Mouse (Mus musculus) limb, embryonic 15.5 days (tissue): ENCODE measurements around the gene Apof. TPM values are rescaled to one million over a fixed set of nuclear protein-coding genes. Genes with fewer than 3 reads are reported as not detected.

Source experiments
- ATAC-seq: fragments of 200-750 bp; cut with Nextera tagmentation; 2 replicates; pipeline ENCODE4 v1.8.0; 2017; ENCODE audit warnings: low read depth, moderate TSS enrichment; ENCODE audit not compliant: insufficient number of reproducible peaks, low FRiP score, low TSS enrichment
- H3K27ac ChIP-seq: fragments of 300-500 bp; sonication (generic); 2 replicates; pipeline ENCODE4 v1.5.1; 2015; ENCODE audit warnings: moderate library complexity, mild to moderate bottlenecking, inconsistent platforms
- H3K27me3 ChIP-seq: fragments of 300-500 bp; sonication (generic); 2 replicates; pipeline ENCODE4 v1.6.1; 2015; ENCODE audit warnings: inconsistent platforms
- H3K36me3 ChIP-seq: fragments of 300-500 bp; sonication (generic); 2 replicates; pipeline ENCODE4 v1.6.1; 2015; ENCODE audit warnings: inconsistent platforms
- H3K4me1 ChIP-seq: fragments of 300-500 bp; sonication (generic); 2 replicates; pipeline ENCODE4 v1.6.1; 2015; ENCODE audit warnings: inconsistent platforms
- H3K4me2 ChIP-seq: fragments of 300-500 bp; sonication (generic); 2 replicates; pipeline ENCODE4 v1.6.1; 2015; ENCODE audit warnings: mild to moderate bottlenecking, inconsistent platforms
- H3K4me3 ChIP-seq: fragments of 300-500 bp; sonication (generic); 2 replicates; pipeline ENCODE4 v1.5.1; 2015; ENCODE audit warnings: mild to moderate bottlenecking, inconsistent platforms
- H3K9ac ChIP-seq: fragments of 300-500 bp; sonication (generic); 2 replicates; pipeline ENCODE4 v1.6.1; 2015; ENCODE audit warnings: inconsistent platforms
- H3K9me3 ChIP-seq: fragments of 300-500 bp; sonication (generic); 2 replicates; pipeline ENCODE4 v1.6.1; 2016; ENCODE audit warnings: inconsistent platforms
- WGBS: fragments of 180-500 bp; shearing (Covaris S2); methylation state at CpG from one replicate; pipeline ENCODE4 v1.1.7; 2015; 5-methylcytosine and 5-hydroxymethylcytosine counted together
- polyA plus RNA-seq: library from polyadenylated mRNA; unstranded; fragments of >200 nt; fragmentation: Nextera tagmentation; extraction: Ambion mirVana; gene quantifications from 2 replicates; pipeline ENCODE4 v1.2.1, GENCODE M21; 2015

Apof gene
- 0.22 and 0.27 TPM in 2 replicates for polyA plus RNA-seq

GRCm38 (mm10) chr10:128268371-128268770, at the start of gene Apof:
Gene Apof, plus strand, starts transcription at chr10:128268671.
- no peaks in the 10 kb centered on the region for H3K36me3 ChIP-seq
- no peaks in the 10 kb centered on the region for H3K27me3 ChIP-seq
- WGBS, result 73% methylated on average over 6 of the region's 6 CpGs
- H3K4me3 ChIP-seq, result no peak within 1 kb of the TSS
- no peak within 1 kb of the TSS for H3K9ac ChIP-seq
- no peak for ATAC-seq
- H3K4me2 ChIP-seq, result no peak within 1 kb of the TSS
- H3K27ac ChIP-seq, result no peak within 1 kb of the TSS
- H3K9me3 ChIP-seq, result no peaks in the 10 kb centered on the region
- H3K4me1 ChIP-seq, result peaks cover 5% of the 10 kb centered on the region; the same call in 1 of the 2 replicates

GRCm38 (mm10) chr10:128221533-128222286, 46.8 kb upstream of the Apof start:
- Histone ChIP-seq H3K9me3 (no peaks in the 10 kb centered on the region), H3K9ac (no peak overlapping the region), H3K27ac (no peak overlapping the region), H3K4me2 (no peak overlapping the region), H3K4me1 (peaks cover 14% of the 10 kb centered on the region; the same call in 1 of the 2 replicates), H3K27me3 (no peaks in the 10 kb centered on the region), H3K4me3 (no peak overlapping the region), H3K36me3 (no peaks in the 10 kb centered on the region)
- no peak for ATAC-seq
- WGBS, result 64% methylated on average over 16 of the region's 16 CpGs

GRCm38 (mm10) chr10:128225064-128225463, 43.4 kb upstream of the Apof start:
- Histone ChIP-seq H3K4me2 (no peak overlapping the region), H3K27me3 (no peaks in the 10 kb centered on the region), H3K4me1 (peaks cover 14% of the 10 kb centered on the region; the same call in 1 of the 2 replicates), H3K9me3 (no peaks in the 10 kb centered on the region), H3K4me3 (no peak overlapping the region), H3K36me3 (no peaks in the 10 kb centered on the region), H3K9ac (no peak overlapping the region), H3K27ac (peak overlapping the region; percentile 57)
- ATAC-seq, result no peak
- WGBS, result 36% methylated on average over 5 of the region's 5 CpGs

GRCm38 (mm10) chr10:128225538-128225937, 42.9 kb upstream of the Apof start, which contains the start of gene Mip:
Gene Mip, plus strand, starts transcription at chr10:128225838.
- no peaks in the 10 kb centered on the region for H3K9me3 ChIP-seq
- ATAC-seq, result no peak
- H3K36me3 ChIP-seq, result no peaks in the 10 kb centered on the region
- 50% methylated on average over 4 of the region's 4 CpGs for WGBS
- H3K9ac ChIP-seq, result no peak within 1 kb of the TSS
- no peaks in the 10 kb centered on the region for H3K27me3 ChIP-seq
- peak within 1 kb of the TSS; percentile 57 for H3K27ac ChIP-seq
- H3K4me2 ChIP-seq, result no peak within 1 kb of the TSS
- peaks cover 15% of the 10 kb centered on the region; the same call in 1 of the 2 replicates for H3K4me1 ChIP-seq
- H3K4me3 ChIP-seq, result no peak within 1 kb of the TSS

GRCm38 (mm10) chr10:128227592-128227991, 40.9 kb upstream of the Apof start:
- Histone ChIP-seq H3K27me3 (no peaks in the 10 kb centered on the region), H3K27ac (no peak overlapping the region), H3K4me3 (no peak overlapping the region), H3K9me3 (no peaks in the 10 kb centered on the region), H3K4me2 (no peak overlapping the region), H3K9ac (no peak overlapping the region), H3K36me3 (no peaks in the 10 kb centered on the region), H3K4me1 (peaks cover 22% of the 10 kb centered on the region)
- WGBS, result 61% methylated on average over 9 of the region's 9 CpGs
- ATAC-seq, result no peak

GRCm38 (mm10) chr10:128228009-128228408, 40.5 kb upstream of the Apof start:
- Histone ChIP-seq H3K9ac (no peak overlapping the region), H3K36me3 (no peaks in the 10 kb centered on the region), H3K27me3 (no peaks in the 10 kb centered on the region), H3K4me2 (no peak overlapping the region), H3K4me3 (no peak overlapping the region), H3K27ac (no peak overlapping the region), H3K4me1 (peaks cover 26% of the 10 kb centered on the region), H3K9me3 (no peaks in the 10 kb centered on the region)
- ATAC-seq, result no peak
- 88% methylated on average over 8 of the region's 8 CpGs for WGBS

- no peaks in the 10 kb centered on the region for H3K9me3 ChIP-seq
- no peak overlapping the region for H3K9ac ChIP-seq
- 57% methylated on average over 12 of the region's 12 CpGs for WGBS
- no peaks in the 10 kb centered on the region for H3K27me3 ChIP-seq
- peak overlapping the region; percentile 94 for H3K27ac ChIP-seq
- ATAC-seq, result no peak
- H3K4me3 ChIP-seq, result peak overlapping the region; percentile 82; the same call in 1 of the 2 replicates
- 0 out of 2 replicates have a peak, but pooled peaks cover 4% of the 10 kb centered on the region for H3K36me3 ChIP-seq
- peaks cover 16% of the 10 kb centered on the region for H3K4me1 ChIP-seq
- H3K4me2 ChIP-seq, result no peak overlapping the region; the same call in 1 of the 2 replicates
Measured at GRCm38 (mm10) chr10:128230582-128230981, 37.9 kb upstream of the Apof start.

- H3K4me3 ChIP-seq, result peak overlapping the region; percentile 82
- H3K4me2 ChIP-seq, result peak overlapping the region; percentile 65
- 8% methylated on average over 5 of the region's 5 CpGs for WGBS
- 0 out of 2 replicates have a peak, but pooled peaks cover 6% of the 10 kb centered on the region for H3K36me3 ChIP-seq
- peaks cover 13% of the 10 kb centered on the region for H3K4me1 ChIP-seq
- H3K9ac ChIP-seq, result peak overlapping the region; percentile 63; the same call in 1 of the 2 replicates
- peak overlapping the region; percentile 94 for H3K27ac ChIP-seq
- no peaks in the 10 kb centered on the region for H3K9me3 ChIP-seq
- H3K27me3 ChIP-seq, result no peaks in the 10 kb centered on the region
- ATAC-seq, result no peak
Measured at GRCm38 (mm10) chr10:128231146-128231545, 37.3 kb upstream of the Apof start.

GRCm38 (mm10) chr10:128231697-128232419, 36.6 kb upstream of the Apof start, which contains the start of gene Timeless:
Gene Timeless, plus strand, starts transcription at chr10:128232065.
- Histone ChIP-seq H3K9me3 (no peaks in the 10 kb centered on the region), H3K4me1 (peaks cover 13% of the 10 kb centered on the region), H3K9ac (peak within 1 kb of the TSS; percentile 63), H3K27ac (peak within 1 kb of the TSS; percentile 94), H3K4me2 (peak within 1 kb of the TSS; percentile 65), H3K4me3 (peak within 1 kb of the TSS; percentile 82), H3K36me3 (0 out of 2 replicates have a peak, but pooled peaks cover 6% of the 10 kb centered on the region), H3K27me3 (no peaks in the 10 kb centered on the region)
- WGBS, result under 1% methylated on average over 53 of the region's 58 CpGs
- ATAC-seq, result peak; percentile 84

GRCm38 (mm10) chr10:128232420-128232985, 36.0 kb upstream of the Apof start:
- ATAC-seq, result no peak; the same call in 1 of the 2 replicates
- H3K27me3 ChIP-seq, result no peaks in the 10 kb centered on the region
- WGBS, result under 1% methylated on average over 14 of the region's 14 CpGs

GRCm38 (mm10) chr10:128236321-128236720, 32.1 kb upstream of the Apof start:
- Histone ChIP-seq H3K9me3 (no peaks in the 10 kb centered on the region), H3K36me3 (peaks cover 24% of the 10 kb centered on the region), H3K4me3 (no peak overlapping the region), H3K27ac (peak overlapping the region; percentile 57; the same call in 1 of the 2 replicates), H3K27me3 (no peaks in the 10 kb centered on the region), H3K4me2 (no peak overlapping the region), H3K9ac (no peak overlapping the region), H3K4me1 (peaks cover 9% of the 10 kb centered on the region)
- ATAC-seq, result no peak
- WGBS, result 39% methylated on average over 4 of the region's 4 CpGs

More at GRCm38 (mm10) chr10:128232420-128232985, 36.0 kb upstream of the Apof start:
- H3K4me3 ChIP-seq, result peak overlapping the region; percentile 82
- 0 out of 2 replicates have a peak, but pooled peaks cover 6% of the 10 kb centered on the region for H3K36me3 ChIP-seq
- H3K4me1 ChIP-seq, result peaks cover 13% of the 10 kb centered on the region
- no peaks in the 10 kb centered on the region for H3K9me3 ChIP-seq
- H3K4me2 ChIP-seq, result peak overlapping the region; percentile 65
- peak overlapping the region; percentile 63 for H3K9ac ChIP-seq
- peak overlapping the region; percentile 94 for H3K27ac ChIP-seq
